Mouse (Mus musculus) erythroblast, embryonic 14.5 days (primary cell): ENCODE data around the gene Prkab2.

Experiments used
- GATA1 ChIP-seq: IDR thresholded peaks from 2 replicates; pipeline ENCODE4 v1.6.1; 2012; ENCODE audit warnings: low read length, inconsistent platforms, mixed read lengths
- TAL1 ChIP-seq: IDR thresholded peaks from 3 replicates; pipeline ENCODE4 v1.6.1; 2012; ENCODE audit warnings: low read length, inconsistent platforms, mixed read lengths

DNA sequence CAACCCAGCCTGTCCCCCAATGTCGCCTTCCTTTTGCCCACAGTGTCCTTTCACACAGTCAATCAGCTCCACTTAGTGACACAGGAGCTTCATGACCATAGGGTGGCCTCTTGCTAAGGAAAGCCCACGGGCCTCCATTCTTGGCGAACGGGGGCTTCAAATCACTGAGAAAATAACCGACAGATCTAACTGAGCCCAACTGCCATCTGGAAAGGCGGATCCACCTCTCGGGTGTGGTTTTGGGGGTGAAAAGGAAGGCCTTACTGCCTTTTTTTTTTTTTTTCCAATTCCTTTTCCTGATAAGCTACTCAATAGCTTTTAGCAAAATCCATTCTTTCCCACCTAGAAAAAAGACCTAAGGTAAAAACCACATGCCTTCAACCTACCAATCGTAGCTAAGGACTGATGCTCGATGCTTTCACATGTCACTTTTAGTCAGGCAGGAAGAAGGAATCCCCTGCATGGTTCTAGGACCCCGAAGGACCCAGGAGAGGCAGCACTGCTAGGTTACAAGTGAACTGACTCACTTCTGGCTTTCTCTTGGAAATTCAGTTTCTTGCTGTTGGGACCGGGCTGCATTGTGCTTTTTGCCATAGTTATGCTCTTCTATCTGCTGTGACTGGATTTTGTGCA lies 44.6 kb downstream of the Prkab2 start:
- TF ChIP-seq TAL1, result no peak
- no peak for TF ChIP-seq GATA1
